In the genomic region with DNA sequence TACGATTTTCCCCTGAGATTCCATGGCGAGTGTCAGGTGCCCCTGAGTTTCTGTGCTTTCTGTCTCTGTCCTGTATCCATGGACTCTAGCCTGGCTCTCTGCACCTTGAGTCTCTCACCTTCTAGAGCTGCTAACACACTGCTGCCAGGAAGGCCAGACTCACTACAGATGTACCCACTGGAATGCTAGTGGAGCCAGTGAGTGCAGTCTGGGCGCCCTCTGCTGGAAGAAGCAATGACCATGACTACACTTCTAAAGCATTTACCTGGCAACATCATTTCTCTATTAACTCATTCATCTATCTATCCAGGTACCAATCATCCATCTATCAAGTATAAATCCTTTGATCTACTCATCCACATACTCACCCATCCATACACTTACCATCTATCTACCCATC, we compare ENCODE assay signal across 9 mouse cellular contexts. TPM values are rescaled to one million over a fixed set of nuclear protein-coding genes. Genes with fewer than 3 reads are reported as not detected.
A peak's percentile ranks its signal among the peaks of the same experiment; 100 is the strongest.
DNase-seq lines count a peak whose midpoint lies in the region; ATAC-seq and TF ChIP-seq lines count a peak whose summit lies in the region.
"Had no signal": no experiment of that assay in that cellular context is flagged by ENCODE, and none has a peak within 500 bp of the region (broad histone marks: within the 10 kb centered on the region; RNA-seq: fewer than 3 reads in every experiment).

No protein-coding gene starts in this region.

- peaks cover 7% of the 10 kb centered on the region; the same call in 1 of the 2 replicates for H3K4me1 ChIP-seq in embryonic facial prominence, embryonic 12.5 days
- no peaks in the 10 kb centered on the region for H3K4me1 ChIP-seq in heart, embryonic 15.5 days (replicated peaks)
- no peaks in the 10 kb centered on the region for H3K4me1 ChIP-seq in kidney, postnatal 0 days (replicated peaks; ENCODE audit: insufficient read depth, low read length)
- peaks cover 8% of the 10 kb centered on the region for H3K4me1 ChIP-seq in limb, embryonic 15.5 days
- H3K4me1 ChIP-seq: midbrain, embryonic 12.5 days had no signal

- DNase-seq in A20 (ENCODE audit: low read depth, low spot score), result peak; percentile 48
- peak; percentile 75 to 81 for DNase-seq in adrenal gland, postnatal 36 days
- peak; percentile 85 for DNase-seq in kidney, postnatal 0 days (ENCODE audit: low spot score)
- DNase-seq in ovary, postnatal 14 days (ENCODE audit: low spot score), result peak; percentile 54
- peak; percentile 42 for DNase-seq in urinary bladder, adult 2 months (ENCODE audit: low spot score)

- no peak overlapping the region for H3K4me2 ChIP-seq in embryonic facial prominence, embryonic 12.5 days (replicated peaks)
- no peak overlapping the region for H3K4me2 ChIP-seq in heart, embryonic 15.5 days
- no peak overlapping the region for H3K4me2 ChIP-seq in kidney, postnatal 0 days (ENCODE audit: low read length)
- no peak overlapping the region for H3K4me2 ChIP-seq in limb, embryonic 15.5 days
- H3K4me2 ChIP-seq: midbrain, embryonic 12.5 days had no signal

- H3K4me3 ChIP-seq in embryonic facial prominence, embryonic 12.5 days, result no peak overlapping the region
- H3K4me3 ChIP-seq in heart, embryonic 15.5 days, result no peak overlapping the region
- H3K4me3 ChIP-seq in kidney, postnatal 0 days (replicated peaks; ENCODE audit: low read depth, low read length), result no peak overlapping the region
- H3K4me3 ChIP-seq in limb, embryonic 15.5 days, result no peak overlapping the region
- H3K4me3 ChIP-seq: midbrain, embryonic 12.5 days had no signal

- peak; percentile 61; the same call in 1 of the 2 replicates for ATAC-seq in embryonic facial prominence, embryonic 12.5 days (ENCODE audit: insufficient number of reproducible peaks, insufficient read depth, low FRiP score, low TSS enrichment)
- ATAC-seq in heart, embryonic 15.5 days (replicated peaks; ENCODE audit: insufficient number of reproducible peaks, insufficient read depth, low FRiP score, low read depth), result peak; percentile 47; the same call in 1 of the 2 replicates
- ATAC-seq in kidney, postnatal 0 days (replicated peaks; ENCODE audit: low FRiP score, low read depth), result peak; percentile 26; the same call in 1 of the 2 replicates
- ATAC-seq in limb, embryonic 15.5 days (ENCODE audit: insufficient number of reproducible peaks, low FRiP score, low TSS enrichment, low read depth), result peak; percentile 70; the same call in 1 of the 2 replicates

- TF ChIP-seq CTCF in kidney, postnatal 0 days (IDR thresholded peaks at IDR 0.05; ENCODE audit: low read depth), result peak; percentile 97

- 23% methylated on average over 3 of the region's 3 CpGs for WGBS in embryonic facial prominence, embryonic 12.5 days
- 35% methylated on average over 3 of the region's 3 CpGs for WGBS in heart, embryonic 15.5 days
- 42% methylated on average over 3 of the region's 3 CpGs for WGBS in kidney, postnatal 0 days
- WGBS in limb, embryonic 15.5 days, result 29% methylated on average over 3 of the region's 3 CpGs

- no peaks in the 10 kb centered on the region for H3K27me3 ChIP-seq in embryonic facial prominence, embryonic 12.5 days
- H3K27me3 ChIP-seq in heart, embryonic 15.5 days, result peaks cover 3% of the 10 kb centered on the region; the same call in 1 of the 2 replicates
- no peaks in the 10 kb centered on the region for H3K27me3 ChIP-seq in kidney, postnatal 0 days (ENCODE audit: insufficient read depth, low read length)
- H3K27me3 ChIP-seq in limb, embryonic 15.5 days, result no peaks in the 10 kb centered on the region
- H3K27me3 ChIP-seq: midbrain, embryonic 12.5 days had no signal

- H3K27ac ChIP-seq in embryonic facial prominence, embryonic 12.5 days, result no peak overlapping the region
- no peak overlapping the region for H3K27ac ChIP-seq in heart, embryonic 15.5 days
- H3K27ac ChIP-seq in kidney, postnatal 0 days, result no peak overlapping the region
- H3K27ac ChIP-seq in limb, embryonic 15.5 days, result no peak overlapping the region
- H3K27ac ChIP-seq: midbrain, embryonic 12.5 days had no signal

- no peaks in the 10 kb centered on the region for H3K9me3 ChIP-seq in embryonic facial prominence, embryonic 12.5 days
- no peaks in the 10 kb centered on the region for H3K9me3 ChIP-seq in heart, embryonic 15.5 days (replicated peaks)
- no peaks in the 10 kb centered on the region for H3K9me3 ChIP-seq in kidney, postnatal 0 days (replicated peaks; ENCODE audit: low read length)
- H3K9me3 ChIP-seq in limb, embryonic 15.5 days, result no peaks in the 10 kb centered on the region
- H3K9me3 ChIP-seq: midbrain, embryonic 12.5 days had no signal

- H3K36me3 ChIP-seq in embryonic facial prominence, embryonic 12.5 days, result no peaks in the 10 kb centered on the region
- H3K36me3 ChIP-seq in heart, embryonic 15.5 days, result no peaks in the 10 kb centered on the region
- H3K36me3 ChIP-seq in kidney, postnatal 0 days (ENCODE audit: insufficient read depth, low read length), result no peaks in the 10 kb centered on the region
- no peaks in the 10 kb centered on the region for H3K36me3 ChIP-seq in limb, embryonic 15.5 days
- H3K36me3 ChIP-seq: midbrain, embryonic 12.5 days had no signal

- H3K9ac ChIP-seq in embryonic facial prominence, embryonic 12.5 days, result no peak overlapping the region
- H3K9ac ChIP-seq in heart, embryonic 15.5 days, result no peak overlapping the region
- H3K9ac ChIP-seq in kidney, postnatal 0 days (ENCODE audit: low read depth, low read length), result no peak overlapping the region
- no peak overlapping the region for H3K9ac ChIP-seq in limb, embryonic 15.5 days
- H3K9ac ChIP-seq: midbrain, embryonic 12.5 days had no signal

RNA-seq across cellular contexts. Expression of a gene that starts 9.4 kb away (rescaled TPM):
- total RNA-seq in adrenal gland, postnatal 36 days (2021), result not detected
- polyA plus RNA-seq in embryonic facial prominence, embryonic 12.5 days (2016; fragmentation: Nextera tagmentation; extraction: Ambion mirVana), result 0.04 TPM in 1 of 2 replicates, not detected in the other
- polyA plus RNA-seq in heart, embryonic 15.5 days (2015; fragmentation: Nextera tagmentation; extraction: Ambion mirVana), result not detected in 2 replicates
- not detected in 2 replicates for polyA plus RNA-seq in kidney, postnatal 0 days (2015; fragmentation: Nextera tagmentation; extraction: Ambion mirVana)
- not detected in 2 replicates for polyA plus RNA-seq in limb, embryonic 15.5 days (2015; fragmentation: Nextera tagmentation; extraction: Ambion mirVana)
- polyA plus RNA-seq in urinary bladder, adult 2 months (2012; rRNA removed), result 0.10 and 0.17 TPM in 2 replicates
- polyA plus RNA-seq: midbrain, embryonic 12.5 days had no signal

RNA-seq across cellular contexts. Expression of a gene that starts 58.3 kb away (rescaled TPM):
- 10 to 100 TPM; 17.3 to 21.1 TPM for total RNA-seq in adrenal gland, postnatal 36 days (2021)
- 3.9 and 4.6 TPM in 2 replicates for polyA plus RNA-seq in embryonic facial prominence, embryonic 12.5 days (2016; fragmentation: Nextera tagmentation; extraction: Ambion mirVana)
- 7.3 and 9.1 TPM in 2 replicates for polyA plus RNA-seq in heart, embryonic 15.5 days (2015; fragmentation: Nextera tagmentation; extraction: Ambion mirVana)
- polyA plus RNA-seq in kidney, postnatal 0 days (2015; fragmentation: Nextera tagmentation; extraction: Ambion mirVana), result 13.8 and 15.1 TPM in 2 replicates
- polyA plus RNA-seq in limb, embryonic 15.5 days (2015; fragmentation: Nextera tagmentation; extraction: Ambion mirVana), result 8.4 and 8.8 TPM in 2 replicates
- 12.6 and 17.6 TPM in 2 replicates for polyA plus RNA-seq in urinary bladder, adult 2 months (2012; rRNA removed)
